Mouse (Mus musculus) ES-CJ7 (cell line): ENCODE measurements around the gene Mdga2.

Experiments used
- DNase-seq: peaks from one replicate; pipeline ENCODE4 v3.0.0; 2011; ENCODE audit warnings: low read depth, low spot score

Mdga2 gene

DNA sequence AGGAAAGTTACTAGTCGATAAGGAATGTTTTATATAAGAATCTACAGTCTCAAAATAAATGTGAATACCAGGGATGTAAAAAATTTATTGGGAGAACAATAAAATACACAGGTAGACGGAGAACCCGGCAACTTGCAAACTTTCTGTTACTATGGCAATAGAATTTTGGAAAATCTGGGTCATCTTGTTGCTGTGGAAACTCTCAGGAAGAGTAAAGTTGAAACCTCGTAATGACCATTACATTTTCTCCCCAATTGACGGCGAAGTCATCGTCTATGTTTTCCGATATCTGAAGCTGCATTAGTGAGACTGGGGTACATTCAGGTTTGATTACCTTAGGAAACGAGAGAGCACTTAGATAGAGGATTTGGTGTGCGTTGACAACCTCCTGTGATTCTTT lies 514.0 kb downstream of the Mdga2 start:
- no peak for DNase-seq

DNA sequence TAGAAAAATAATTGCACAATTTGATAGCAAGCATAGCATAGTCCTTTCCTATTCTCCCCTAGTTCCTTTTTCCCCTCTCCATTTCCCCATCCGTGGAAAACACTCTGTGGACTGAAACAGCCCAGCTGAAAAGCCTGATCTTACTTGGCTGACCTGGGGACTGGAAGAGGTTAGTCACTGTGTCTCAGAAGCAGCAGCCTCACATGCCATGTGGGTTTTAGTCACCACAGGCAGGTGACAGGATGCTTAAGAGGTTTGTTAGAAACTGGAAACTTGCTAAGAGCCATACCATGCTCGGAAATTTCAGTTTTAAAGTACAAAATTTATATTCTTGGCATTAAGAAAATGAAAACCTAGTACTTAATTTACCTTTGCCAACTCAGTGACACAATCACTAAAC lies 514.9 kb downstream of the Mdga2 start:
- no peak for DNase-seq

DNA sequence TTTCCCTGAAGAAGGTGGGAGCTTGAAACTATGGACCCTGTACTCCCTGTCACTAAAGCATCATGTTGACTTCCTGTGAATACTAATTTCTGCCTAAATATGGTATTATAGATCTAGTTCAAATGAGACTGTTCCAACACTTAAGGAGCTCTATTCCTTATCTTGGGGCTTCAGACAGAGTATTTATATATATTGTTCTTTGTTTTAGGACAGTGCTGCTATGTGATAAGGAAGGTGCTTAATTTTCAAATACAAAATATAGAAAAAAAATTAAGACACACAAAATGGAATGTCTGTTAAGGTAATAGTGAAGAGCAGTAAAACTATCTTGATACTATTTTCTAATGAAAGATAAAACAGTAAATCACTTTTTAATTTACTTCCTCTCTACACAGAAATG lies 517.3 kb downstream of the Mdga2 start:
- DNase-seq, result no peak

DNA sequence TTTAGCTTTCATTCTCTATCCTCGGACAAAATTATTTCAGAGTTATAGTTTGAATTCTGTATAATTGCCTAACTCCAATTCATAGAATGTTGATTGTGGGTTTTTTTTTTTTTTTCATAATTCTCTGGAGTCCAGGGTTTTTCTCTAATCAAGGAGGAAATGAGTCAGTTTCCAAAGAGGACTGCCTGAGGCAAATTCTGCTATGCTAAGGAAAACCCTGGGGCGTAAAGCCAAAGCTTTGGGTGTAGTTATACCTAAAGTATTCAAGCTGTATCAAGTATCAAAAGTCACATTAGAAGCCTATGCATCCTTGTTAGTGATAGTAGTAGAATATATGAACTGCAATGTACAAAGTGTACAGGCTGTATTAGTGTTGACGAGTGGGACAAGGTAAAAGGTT lies 519.6 kb downstream of the Mdga2 start:
- DNase-seq, result no peak

DNA sequence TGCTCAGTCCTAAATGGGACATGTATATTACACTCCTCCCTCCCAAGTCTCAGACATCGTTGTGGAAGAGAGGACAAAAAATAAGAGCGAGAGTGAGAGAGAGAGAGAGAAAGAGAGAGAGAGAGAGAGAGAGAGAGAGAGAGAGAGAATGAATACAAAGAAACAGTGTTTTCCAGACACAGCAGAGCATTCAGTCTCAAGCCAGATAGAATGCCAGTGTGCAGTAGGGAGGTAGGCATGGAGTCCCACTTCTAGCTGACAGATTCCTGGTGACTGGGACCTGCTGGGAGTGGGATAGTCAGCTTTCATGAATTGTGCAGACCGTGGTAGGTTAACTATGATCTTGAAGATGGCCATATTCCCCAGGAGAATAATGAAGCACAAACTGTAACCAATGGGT lies 542.8 kb downstream of the Mdga2 start:
- DNase-seq, result no peak

DNA sequence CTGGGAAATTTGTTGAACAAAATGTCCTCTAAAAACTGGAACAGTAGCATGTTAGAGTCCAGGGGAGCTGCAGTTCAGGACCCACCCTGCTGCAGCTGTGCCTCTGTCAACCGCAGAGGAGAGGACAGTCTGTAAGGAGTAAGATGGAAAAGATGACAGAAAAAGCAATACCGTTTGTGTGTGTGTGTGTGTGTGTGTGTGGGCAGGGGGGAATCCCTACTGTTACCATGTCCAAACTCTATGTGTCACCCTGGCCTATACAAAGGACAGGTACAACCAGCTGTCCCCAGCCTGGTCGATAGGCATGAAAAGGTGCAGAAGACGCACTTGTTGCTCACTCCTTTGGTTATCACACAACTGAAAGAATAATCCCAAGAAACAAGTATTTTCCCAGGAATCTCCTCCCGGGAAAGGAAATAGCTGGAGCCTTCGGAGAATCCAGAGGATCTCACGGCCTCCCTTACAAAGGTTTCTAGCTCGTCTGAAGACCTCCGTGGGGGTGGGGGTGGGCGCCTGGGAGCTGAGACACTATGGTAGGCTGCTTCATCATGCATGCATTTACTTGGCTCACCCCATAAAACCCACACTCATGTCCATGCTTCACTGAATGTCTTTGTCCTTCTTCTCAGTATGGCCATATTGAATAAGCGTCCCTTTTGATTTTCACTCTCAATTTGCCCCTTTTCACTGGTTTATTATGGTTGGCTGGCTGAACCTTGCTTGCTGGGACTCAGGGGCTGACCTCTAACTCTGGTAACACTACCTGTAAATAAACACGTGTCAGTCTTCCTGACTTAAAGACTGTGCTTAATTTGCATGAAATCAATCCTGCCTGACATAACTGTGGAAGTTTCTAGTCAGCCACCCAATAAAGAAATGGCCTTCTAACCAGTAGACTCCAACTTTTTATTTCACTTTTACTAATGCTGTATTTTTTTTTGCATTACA lies 573.5 kb downstream of the Mdga2 start:
- no peak for DNase-seq

DNA sequence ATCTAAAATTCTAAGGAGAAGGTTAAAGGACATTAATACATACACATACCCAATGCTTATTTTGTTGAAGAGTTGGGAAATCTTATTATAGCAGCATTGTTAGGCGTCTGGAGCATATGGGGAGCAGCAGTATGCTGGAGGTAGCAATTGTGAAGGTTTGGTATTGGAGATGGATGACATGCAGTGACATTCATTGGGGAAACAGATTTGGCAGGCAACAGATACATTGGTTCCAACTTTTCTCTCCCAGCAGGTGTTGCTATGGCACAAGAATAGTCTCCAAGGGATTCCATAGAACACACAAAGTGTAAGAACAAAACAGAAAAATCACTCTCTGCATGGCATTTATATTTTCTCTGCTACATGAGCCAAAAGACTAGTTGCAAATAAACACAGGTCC lies 581.9 kb downstream of the Mdga2 start:
- DNase-seq, result no peak

DNA sequence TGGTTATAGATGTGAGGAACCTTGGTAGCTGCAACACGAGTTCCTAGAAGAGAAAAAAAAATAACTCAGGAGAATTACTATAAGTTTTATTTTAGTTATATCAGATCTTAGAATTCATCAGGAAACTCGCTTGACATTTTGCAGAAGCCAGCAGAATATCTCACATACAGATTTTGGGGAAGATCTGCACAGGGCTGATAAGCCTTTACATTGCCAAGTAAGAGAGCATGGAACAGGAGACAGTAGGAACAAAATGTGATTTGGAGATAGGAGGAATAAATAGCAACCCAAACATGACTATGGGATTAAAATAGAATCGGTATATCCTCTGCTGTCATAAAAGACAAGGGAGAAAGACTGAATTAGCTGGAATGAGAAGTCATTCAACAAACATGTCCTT lies 602.4 kb downstream of the Mdga2 start:
- DNase-seq, result no peak

DNA sequence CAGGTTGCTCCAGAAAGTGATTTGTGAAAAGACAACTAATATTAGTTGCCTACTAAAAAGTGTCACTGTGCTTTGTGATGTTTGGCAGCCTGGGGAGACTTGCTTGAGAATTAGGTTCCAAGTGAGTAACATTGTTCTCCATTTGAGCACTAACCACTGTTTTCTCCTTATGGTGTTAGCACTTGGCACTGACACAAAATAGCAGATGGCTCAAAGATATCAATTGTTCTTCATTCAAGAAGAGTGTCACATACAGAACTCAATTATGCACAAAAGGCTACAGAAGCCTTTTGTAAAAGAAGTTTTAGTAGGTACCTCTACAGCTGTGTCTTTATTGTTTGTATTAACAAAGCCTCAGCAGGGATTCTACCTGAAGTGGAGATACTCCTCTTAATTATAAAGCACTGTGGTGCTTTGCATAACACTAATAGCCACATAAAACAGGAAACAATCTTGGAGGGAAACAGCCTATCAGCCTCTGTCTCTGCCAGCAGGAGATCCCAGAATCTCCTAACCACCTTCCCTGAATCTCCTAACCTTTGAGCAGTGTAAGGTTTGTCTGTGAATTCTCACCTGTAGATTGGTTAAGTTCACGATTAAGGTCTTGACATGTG lies 630.6 kb downstream of the Mdga2 start:
- peak; percentile 56 for DNase-seq

DNA sequence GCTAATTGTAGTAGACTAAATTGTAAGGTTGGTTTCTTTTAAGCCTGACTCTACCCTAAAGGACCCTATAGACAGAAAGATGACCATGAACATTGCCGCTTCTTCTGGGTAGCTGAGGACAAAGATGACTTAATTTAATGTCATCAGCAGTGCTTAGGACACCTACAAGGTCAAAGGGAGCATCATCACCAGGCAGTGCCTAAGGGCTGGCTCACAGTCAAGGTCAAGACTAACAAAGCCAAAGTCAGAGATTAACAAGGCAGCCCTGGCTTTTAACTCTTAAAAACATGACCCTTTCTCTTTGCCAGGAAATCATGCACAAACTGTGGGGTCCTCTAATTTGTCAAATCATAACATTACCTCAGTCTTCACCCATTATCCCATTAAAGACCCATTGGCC lies 657.0 kb downstream of the Mdga2 start:
- no peak for DNase-seq

DNA sequence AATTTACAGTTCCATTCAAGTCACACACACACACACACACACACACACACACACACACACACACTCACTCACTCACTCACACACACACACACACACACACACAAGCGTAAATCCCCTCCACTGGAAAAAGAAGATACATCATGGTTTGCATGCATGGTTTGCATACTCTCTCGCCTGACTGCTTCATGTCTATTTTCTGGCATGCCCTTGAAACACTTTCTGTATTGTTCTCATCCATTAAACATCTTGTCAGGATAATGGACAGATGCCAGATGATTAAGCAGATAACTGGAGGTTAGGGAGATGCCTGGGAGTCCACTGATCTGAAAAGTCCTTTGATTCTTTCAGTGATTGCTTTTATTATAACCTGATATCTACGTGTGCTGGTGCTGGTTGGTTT lies 665.5 kb downstream of the Mdga2 start:
- no peak for DNase-seq

DNA sequence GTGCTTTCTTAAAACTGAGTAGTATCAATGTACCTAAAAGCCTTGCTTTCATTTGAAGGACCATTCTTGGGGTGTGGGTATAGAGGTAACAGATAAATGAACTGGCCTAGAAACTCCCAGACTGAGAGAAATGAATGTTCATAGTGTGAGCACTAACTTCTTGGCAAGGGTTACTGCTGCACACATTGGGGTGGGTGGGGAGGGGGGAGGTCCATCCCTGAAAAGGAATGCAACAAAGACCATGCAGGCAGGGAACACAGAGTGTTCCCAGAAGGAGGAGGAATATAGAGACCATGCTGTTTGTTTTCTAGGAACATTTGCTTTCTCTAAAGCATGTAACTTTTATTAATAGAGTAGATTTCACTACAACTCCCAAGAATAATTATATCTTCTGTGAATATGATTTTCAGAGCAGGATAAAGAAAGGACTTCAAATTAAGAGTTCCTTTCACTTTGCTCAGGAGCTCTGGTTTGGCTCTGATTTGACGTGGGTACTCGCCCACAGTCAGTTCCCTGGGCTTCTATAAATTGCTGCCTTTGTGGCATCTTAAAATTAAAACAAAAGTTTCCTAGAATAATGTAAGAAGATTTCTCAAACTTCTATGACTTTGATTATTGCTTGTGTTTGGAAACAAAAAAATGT lies 666.0 kb downstream of the Mdga2 start:
- no peak for DNase-seq

DNA sequence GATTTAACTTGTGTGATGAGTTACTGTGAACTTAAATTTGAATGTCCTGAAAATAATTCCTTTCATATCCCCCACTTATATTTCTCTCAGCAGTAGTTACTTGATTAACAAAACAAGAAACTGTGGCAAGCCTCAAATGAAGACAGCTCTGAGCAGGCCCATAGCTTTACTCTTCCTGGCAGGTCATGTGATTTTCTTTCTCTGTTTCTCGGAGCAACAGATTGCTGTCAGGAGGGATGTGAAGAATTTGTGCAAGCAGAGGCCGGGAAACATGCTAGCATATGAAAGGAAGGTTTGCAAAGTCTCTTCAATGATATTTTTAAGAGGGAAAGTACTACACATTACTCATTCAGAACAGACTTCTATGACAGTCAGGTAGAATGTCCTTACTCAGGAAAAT lies 697.4 kb downstream of the Mdga2 start:
- no peak for DNase-seq

DNA sequence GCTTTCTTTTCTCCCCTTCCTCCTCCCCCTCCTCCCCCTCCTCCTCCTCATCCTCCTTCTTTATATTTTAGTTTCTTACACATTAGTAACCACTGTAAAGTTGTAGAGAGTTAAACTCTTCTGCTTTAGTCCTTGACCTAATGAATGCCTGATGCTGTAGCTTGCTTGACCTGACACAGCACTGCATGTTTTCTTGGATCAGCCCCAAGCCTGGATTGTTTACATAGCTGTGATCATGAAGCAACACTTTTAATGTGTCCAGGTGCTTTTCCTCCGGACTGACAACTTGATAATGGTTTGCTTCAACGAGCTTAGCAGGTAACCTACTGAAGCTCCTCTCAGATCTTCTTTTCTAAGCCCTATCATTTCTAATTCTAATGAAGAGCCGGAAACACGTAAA lies 723.1 kb downstream of the Mdga2 start:
- no peak for DNase-seq

DNA sequence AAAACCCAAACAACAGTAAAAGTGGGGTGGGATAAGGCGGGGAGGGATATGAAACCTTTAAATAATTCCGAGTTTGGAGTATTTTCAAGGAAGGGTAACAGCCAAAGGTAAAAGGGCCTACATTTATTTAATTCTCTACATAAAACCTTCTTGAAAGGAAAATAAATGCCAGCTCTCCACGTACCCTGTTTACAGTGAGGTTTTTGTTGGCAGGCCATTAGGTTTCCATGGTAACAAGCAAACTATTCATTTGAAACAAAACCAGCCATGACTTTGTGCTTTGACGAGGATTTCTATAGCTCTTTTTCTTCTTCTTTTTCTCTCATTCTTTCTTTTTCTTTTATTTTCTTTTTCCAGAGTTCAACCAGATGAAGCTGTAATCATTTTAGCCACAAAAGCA lies 751.5 kb downstream of the Mdga2 start:
- DNase-seq, result no peak

DNA sequence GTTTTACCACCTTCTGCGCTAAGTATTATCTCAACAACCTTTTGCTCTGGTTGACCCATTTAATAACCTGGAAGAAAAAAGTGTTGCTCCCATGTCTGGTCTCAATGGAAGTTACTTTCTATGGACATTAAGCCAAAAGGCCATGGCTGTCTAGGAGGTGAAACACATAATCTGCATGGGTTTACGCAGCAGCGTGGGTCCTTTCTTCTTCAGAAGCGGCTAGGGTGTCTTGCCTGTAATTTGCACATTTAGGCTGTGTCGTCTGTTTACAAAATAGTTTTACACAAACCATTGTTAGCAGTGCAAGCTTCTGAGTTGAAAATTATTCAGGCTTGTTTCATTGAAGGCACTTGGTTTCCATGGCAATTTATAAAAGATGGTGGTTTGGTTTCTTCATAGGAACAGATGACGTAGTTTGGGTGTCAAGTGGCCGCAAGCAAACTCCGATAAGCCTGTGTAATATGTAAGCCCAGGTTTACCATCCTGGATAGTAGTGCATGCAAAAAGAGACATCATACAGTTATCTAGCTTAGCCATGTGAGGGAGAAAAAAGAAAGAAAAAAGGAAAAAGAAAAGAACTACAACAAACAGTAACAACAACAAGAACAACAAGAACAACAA lies 752.0 kb downstream of the Mdga2 start:
- no peak for DNase-seq

DNA sequence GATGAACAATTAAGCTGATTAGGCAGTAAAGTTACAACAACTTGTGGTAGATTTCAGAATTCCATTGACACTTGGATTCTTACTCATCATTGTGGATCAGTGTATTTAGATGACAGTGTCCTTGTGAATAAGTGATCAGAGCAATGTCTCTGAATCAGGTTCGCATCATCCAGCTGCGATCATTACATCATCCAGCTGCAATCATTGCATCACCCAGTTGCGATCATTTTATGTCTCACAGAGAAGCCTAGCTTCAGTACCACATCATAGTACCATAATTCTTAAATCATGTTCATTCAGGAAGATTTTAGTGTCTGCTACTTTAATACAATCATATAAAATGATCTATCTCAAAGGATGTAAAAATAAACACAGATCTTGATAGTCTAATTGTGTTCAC lies 756.8 kb downstream of the Mdga2 start:
- no peak for DNase-seq

DNA sequence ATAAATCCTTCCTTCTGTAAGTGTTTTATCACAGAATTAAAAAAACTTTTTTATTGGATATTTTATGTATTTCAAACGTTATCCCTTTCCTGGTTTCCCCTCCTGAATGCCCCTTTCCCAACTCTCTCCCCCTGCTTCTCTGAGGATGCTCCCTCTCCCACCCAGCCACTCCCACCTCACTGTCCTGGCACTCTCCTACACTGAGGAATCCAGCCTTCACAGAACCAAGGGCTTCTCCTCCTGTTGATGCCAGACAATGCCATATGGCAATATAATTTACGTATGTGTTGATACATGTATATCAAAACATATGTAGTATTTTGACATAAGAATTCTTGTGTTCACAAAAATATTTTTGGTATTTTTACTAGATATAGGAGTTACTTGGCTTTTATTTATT lies 779.0 kb downstream of the Mdga2 start:
- DNase-seq, result no peak
